Mouse (Mus musculus) kidney, adult 9 months (tissue): ENCODE measurements at regions not wholly inside any gene's neighbourhood (a gene's known extent, or its start where the extent isn't known, plus 50 kb on each side); places are given as distances from the start of the nearest gene placed in this dataset.
"Not testable (repeated sequence)": the region's sequence is repeated elsewhere in the genome, so short reads cannot be mapped to it uniquely, and the experiment has no call there.

Experiments used
- DNase-seq: peaks from one replicate; pipeline ENCODE4 v3.0.0; 2022

- DNase-seq = peak; percentile 58
Measured at GRCm38 (mm10) chr6:95058017-95058416, 59.0 kb upstream of the Kbtbd8 start.

DNA sequence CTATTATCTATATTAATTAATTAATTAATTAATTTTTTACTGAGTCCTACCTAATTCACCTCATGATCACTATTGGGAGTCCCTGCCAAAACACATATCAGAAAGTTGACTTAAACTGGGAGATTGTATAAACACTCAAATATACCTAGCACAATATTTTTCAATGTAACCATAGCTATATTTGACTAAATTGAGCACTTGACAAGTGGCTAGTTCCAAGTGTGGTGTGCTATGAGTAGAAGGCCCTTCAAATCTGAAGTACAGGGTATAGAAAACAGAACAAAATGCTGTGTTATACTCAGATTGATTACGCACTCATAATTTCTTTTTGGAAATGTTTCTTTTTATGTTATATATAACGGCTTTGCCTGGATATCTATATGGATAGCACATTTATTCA lies 60.8 kb upstream of the Kbtbd8 start:
- no peak for DNase-seq

GRCm38 (mm10) chr6:95053717-95054382 lies 63.2 kb upstream of the Kbtbd8 start:
- no peak for DNase-seq

- DNase-seq = not testable (repeated sequence)
Measured at GRCm38 (mm10) chr6:95041351-95041750, 75.7 kb upstream of the Kbtbd8 start.

- DNase-seq = no peak
Measured at GRCm38 (mm10) chr6:95024239-95024638, 92.8 kb upstream of the Kbtbd8 start.

DNA sequence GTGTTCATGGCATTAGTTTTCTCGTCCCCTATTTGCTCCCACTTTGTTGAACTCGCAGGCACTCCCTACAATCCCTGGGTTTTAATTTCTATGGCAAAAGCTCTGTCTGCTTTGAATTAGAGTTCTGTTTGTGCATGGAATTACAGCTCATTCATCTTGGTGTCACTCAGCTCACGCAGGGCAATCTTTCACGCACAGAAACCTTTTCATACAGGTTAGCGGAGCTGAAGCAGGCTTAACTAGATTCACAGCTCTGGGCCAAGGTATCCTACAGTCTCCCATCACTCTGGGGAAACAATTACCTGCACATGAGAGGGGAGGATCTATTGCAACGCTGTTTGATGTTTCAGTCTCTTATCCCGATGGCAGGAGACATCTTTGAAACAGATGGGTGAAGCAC lies 95.3 kb upstream of the Kbtbd8 start:
- no peak for DNase-seq

- DNase-seq = peak; percentile 3
Measured at GRCm38 (mm10) chr6:95017911-95018310, 99.1 kb upstream of the Kbtbd8 start.

DNA sequence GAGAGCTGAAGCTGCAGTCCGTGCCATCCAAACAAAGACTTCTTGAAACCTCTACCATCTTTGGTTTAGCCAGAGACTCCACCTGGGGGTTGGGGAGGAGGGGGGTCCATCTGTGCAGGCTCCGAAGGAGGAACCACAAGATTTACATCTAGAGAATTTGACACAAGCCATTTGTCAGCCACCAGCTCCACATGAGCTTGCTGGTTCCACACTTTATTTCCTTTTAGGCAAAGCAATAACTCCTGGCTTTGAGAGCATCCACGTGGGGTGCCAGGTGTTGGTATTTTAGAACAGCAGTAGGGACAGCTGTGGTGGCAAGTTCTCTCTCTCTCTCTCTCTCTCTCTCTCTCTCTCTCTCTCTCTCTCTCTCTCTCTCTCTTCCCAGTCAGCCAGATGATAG lies 99.6 kb upstream of the Kbtbd8 start:
- no peak for DNase-seq

DNA sequence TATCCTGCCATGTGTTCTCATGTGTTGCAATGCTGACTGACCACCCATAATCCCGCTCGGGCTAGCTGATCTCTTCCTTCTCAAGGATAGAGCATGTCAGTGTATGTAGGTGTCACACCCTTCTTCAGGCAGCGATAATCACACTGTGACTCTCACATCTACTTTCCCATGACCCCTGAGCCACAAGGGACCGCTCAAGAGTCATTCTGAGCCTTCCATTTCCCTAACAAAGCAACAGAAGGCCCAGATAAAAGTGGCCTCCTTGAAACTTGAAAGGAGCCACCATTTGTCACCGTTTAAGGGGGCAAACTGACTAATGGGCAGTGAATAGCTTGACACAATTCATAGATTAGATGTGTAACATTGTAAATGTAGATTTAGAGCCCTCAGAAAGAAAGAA lies 103.9 kb upstream of the Kbtbd8 start:
- no peak for DNase-seq

DNA sequence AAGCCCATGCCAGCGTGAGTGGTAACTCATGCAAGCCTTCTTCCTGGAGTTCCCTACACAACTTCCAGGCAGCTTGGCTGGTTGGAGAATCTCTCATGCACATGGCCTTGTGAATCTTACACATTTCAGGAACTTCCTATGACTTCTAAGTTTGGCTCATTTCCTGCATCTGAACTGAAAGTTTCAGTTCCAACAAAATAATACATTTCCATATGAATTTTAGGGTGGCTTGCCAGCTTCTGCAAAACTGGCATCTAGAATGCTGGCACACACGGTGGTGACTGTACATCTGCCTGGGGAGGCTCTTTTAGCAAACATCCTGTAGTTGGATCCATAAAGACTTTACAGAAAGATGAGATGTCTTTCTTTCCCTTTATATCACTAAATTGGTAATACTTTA lies 110.6 kb upstream of the Kbtbd8 start:
- DNase-seq = no peak

DNA sequence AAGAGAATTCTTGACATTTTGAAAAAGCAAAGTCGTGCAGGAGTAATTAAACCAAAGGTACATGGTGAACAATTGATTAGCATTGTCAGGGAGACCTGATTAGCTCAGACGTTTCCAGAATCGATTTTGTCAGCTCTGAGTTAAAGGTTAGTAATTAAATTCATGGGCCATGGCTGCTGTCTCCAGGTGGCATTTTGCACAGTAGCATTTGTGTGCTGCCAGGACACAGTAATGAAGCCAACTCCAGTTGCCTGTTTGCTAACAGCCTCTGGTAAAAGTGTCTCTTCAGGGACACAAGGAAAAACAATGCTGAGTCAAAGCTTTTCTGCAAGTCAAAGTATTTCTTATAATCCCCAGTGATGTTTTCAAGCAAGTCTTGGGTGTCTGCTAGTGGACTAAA lies 113.3 kb upstream of the Kbtbd8 start:
- DNase-seq = peak; percentile 5

DNA sequence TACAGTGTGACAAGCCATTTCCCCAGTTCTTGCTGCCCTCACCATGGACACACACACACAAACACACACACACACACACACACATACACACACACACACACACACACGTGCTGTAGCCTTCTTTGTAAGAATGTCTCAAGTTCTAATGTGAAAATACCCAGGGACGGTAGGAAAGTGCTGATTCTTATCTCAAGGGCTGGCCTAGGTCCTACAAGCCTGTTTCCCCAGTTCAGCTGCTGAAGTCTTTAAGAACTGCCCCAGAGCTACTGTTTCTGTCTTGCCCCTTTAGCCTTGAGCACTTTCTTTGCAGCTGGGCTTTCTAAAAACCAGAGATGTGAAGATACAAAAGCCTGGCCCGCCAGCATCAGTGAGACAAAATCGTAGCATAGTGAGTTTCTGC lies 117.5 kb upstream of the Kbtbd8 start:
- DNase-seq = no peak

DNA sequence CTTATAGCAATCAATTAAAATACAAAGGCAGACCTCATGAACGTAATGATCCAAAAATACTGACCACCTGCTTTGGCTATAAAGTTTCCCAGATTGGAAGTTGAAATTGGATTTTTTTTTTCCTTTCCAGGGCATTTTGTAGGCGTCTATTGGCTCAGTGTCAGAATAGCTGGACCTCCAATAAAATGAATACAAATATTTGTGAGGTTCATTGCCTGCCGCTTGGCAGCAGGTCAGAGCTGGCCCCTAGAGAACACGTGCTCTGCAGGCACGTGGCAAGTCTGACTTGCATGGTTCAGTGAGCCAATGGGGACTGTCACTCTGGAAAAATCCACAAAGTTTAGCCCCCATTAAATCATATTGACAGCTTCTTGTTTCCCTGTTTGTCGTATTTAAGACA lies 118.0 kb upstream of the Kbtbd8 start:
- DNase-seq = peak; percentile 77

- peak; percentile 12 for DNase-seq
Measured at GRCm38 (mm10) chr6:94998371-94998770, 118.7 kb upstream of the Kbtbd8 start.

DNA sequence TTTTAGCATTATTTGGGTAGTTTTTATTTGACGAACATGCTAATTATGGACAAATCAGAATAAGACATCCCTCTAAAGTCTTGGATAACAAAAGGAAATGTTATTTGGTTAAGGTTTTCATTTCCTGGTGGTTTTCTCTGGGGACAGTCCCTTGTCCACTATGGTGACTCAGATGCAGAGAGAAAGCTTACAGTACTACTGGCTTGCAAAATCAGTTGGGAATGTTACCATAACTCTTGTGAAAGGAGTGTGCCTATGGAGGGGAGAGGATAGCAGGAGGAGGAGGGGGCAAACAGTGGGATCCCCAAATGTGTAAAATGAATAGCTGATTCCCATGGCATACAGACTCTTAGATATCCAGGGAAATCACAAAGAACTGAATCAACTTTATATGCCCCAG lies 122.7 kb upstream of the Kbtbd8 start:
- no peak for DNase-seq

DNA sequence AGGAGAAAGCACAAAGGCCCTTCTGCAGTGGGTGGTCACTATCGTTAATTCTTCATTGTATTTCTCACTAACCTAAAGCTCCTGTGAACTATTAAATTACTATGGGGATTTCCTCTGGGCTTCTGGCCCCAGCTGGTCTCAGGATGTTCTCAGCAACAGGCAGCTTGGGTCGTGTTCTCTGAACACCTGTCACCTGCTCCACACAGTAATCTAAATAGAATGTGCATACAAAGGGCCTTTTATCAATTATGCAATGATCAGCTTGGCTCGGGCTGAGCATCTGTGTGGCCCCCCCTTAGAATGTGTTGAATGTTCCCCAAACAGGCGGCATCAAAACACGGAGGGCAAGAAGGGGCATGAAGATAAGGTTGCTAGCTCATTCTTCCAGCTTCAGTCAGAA lies 129.6 kb upstream of the Kbtbd8 start:
- no peak for DNase-seq

DNA sequence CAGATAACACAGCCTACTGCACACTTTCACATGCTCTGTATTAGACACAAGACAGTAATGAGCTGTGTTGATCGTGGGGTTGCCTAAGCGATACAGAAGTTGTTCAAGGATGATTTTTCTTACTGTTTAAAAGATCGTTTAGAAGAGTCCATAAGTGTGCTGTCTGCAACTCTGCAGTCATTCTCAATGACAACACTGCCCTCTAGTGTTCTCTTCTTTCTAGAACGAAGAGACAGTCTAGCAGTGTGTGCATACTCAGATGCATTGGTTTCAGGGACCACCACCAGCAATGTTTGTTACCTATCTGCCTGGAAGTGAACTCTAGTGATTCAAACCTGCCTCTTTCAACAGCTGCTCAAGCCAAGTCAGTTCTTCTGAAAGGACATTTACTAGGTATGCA lies 130.7 kb upstream of the Kbtbd8 start:
- peak; percentile 69 for DNase-seq

DNA sequence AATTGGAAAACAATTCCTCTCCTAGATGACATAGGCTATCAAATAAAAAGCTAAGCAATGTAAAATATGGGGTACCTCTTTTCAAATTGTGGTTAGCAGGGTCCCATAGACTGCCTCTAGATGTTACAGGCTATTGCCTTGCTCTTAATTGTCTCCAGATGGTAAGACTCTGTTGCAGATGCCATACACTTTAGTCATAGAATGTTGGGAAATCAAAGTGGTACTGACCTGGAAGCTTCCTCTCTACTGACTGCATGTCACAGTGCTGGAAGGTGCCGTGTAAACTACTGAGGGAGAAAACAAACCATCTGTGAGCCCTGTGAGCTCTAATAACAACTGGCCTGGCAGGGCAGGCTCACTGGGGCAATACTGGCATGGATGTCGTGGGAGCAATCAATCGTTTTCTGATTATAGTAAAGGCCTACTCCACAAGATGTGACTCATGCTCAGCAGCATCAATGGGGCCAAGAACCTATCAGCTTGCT lies 132.6 kb upstream of the Kbtbd8 start:
- no peak for DNase-seq

DNA sequence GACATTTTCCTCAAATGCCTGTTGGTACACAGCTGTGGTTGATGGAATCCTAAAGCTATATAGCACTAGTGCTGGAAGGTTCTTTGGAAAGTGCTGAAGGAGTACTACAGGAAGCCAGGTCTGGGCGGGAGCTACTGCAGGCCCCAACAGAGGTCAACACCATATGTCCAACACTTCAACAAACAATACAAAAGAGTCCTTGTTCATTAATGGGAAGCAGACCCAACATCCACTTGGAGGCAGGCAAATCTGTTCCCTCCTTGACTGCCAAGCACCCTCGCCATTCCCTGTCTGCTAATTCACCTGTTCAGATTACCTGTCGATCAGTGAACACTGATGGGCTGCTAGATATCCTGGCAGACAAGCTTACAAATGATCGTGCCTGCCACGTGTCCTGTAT lies 148.4 kb upstream of the Kbtbd8 start:
- DNase-seq = no peak

DNA sequence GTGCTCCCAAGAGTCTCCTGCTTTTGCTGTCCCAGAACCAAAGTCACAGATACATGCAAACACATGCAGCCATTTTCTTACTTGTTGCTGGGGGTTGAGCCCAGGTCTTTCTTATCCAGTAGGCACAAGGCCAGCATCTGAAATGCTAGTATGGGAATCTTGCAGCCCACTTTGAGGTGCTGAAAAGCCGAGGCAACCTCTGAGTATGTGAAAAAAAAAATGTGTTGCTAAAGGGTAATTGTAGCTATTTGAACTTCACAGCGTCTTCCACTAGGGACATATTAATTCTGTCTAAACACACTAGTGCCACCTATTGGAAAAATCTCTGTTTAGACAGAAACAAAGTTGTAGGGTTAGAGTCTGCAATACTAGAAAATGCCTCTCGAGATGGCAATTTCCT lies 150.1 kb upstream of the Kbtbd8 start:
- peak; percentile 67 for DNase-seq

DNA sequence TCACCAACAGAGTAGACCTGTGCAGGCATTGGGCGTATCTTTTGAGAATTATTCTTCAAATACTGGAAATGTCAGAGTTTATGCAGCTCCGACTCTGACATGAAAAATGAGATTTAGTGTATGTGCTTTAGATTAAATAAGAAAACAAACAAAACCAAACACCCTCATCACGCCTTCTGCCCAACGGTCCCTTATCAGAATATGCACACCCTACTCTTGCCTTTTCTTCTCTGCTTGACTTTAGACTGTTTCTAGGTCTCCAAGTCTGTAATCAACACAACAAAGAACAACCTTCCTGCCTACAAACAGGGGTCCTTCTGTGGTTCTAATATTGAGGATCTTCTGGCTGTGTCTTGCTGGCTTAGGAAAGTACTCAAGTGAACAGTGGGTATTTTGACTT lies 153.8 kb upstream of the Kbtbd8 start:
- DNase-seq = no peak

GRCm38 (mm10) chr6:94962411-94963087 lies 154.5 kb upstream of the Kbtbd8 start:
- no peak for DNase-seq

GRCm38 (mm10) chr6:94961821-94962220 lies 155.2 kb upstream of the Kbtbd8 start:
- no peak for DNase-seq

DNA sequence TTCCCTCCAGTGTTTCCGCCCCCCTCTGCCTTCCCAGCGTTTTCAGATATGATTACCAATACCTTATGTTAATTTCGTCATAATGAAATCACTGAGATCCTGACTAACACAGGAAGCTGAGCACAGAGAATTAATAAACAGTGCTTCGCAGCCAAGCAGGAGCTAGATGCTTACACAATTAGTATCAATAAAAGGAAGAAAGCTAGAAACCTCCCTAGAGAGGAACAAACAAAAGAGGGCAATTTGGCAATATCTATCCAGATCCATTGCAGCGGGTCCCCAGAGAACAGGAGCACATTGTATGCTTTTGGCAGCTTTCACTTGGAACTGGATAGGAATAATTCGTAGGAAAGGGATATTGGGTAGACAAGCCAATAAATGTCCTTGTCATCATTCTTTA lies 159.1 kb upstream of the Kbtbd8 start:
- no peak for DNase-seq

DNA sequence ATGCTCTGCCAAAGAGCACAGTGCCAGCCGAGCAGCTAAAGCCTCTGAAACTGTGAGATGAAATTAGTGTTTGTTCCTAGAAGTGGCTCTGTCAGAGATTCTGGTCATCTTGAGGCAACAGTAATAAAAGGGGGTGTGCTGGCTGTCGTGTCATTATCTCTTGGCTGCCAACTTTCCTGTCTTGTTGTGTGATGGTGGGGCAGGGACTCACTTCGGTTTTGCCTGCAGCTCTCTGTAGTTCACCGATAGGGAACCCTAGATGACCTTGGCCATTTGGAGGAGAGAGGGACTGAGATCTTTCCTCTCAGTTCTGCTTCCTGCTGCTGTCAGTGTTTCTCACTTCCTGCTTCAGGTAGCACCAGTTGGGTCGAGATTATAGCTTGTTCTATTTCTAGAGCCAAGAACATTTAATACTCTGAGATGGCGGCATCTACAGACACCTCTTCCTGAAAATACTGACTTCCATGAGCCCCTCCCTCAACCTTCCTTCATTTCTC lies 159.8 kb upstream of the Kbtbd8 start:
- no peak for DNase-seq
